Mouse (Mus musculus) spleen, embryonic (tissue): ENCODE data around the gene Rbms3.

Experiments
- CTCF ChIA-PET: fragments of 350-600 bp; sonication (Branson Sonifier 250); formaldehyde crosslinking; loops from one replicate; lab custom pipeline; 2022; lab: Charles Lee

Rbms3 gene

DNA sequence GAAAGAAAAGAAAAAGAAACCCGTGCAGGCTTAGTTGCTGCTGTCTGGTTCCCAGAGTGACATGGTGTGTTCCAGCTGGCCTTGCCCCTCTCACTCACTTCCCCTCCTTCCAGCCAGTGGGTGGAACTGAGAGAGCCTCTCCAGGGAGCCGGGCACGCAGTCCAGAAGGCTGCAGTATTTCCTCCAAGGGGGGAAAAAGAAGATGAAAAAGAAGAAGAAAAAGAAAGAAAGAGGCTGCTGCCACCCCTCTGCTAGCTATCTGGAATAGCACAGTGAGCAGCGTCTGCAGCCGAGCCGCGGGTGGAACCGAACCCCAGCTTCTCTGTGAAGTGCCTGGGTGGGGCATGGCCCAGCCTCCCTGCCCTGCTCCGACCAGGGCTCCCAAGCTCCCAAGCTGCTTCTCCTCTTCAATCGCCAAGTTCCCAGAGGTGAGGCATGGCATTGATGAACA lies 377.3 kb downstream of the Rbms3 start:
- CTCF ChIA-PET = no interaction called here

- CTCF ChIA-PET = interaction anchor here (0.6 kb wide), 1 partner anchor 9 kb away, joined by 6 read pairs; no protein-coding TSS in a partner anchor
Measured at GRCm38 (mm10) chr9:117251521-117252368, 378.0 kb downstream of the Rbms3 start.

GRCm38 (mm10) chr9:117250831-117251165 lies 378.9 kb downstream of the Rbms3 start:
- CTCF ChIA-PET = no interaction called here

- CTCF ChIA-PET = no interaction called here
Measured at GRCm38 (mm10) chr9:117250036-117250830, 379.5 kb downstream of the Rbms3 start.

- CTCF ChIA-PET = no interaction called here
Measured at GRCm38 (mm10) chr9:117247311-117247980, 382.3 kb downstream of the Rbms3 start.

DNA sequence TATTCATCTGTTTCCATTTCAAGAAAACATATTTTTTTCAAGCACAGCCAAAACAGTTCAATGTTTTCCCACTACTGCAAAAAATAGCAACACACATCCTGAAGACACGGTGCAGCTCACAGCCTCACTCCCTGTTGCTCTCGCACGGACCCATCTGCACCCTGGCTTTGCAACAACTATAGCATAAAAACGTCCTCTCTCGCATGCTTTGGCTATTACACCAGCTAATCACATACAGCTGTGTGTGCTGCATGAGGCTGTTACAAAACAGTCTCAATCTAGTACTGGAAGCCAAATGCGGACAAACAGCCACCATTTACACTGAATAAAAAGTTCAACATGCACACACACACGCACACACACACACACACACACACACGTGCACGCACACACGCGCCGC lies 383.5 kb downstream of the Rbms3 start:
- CTCF ChIA-PET = no interaction called here

- CTCF ChIA-PET = no interaction called here
Measured at GRCm38 (mm10) chr9:117243365-117243764, 386.3 kb downstream of the Rbms3 start.

GRCm38 (mm10) chr9:117234726-117235075 lies 395.0 kb downstream of the Rbms3 start:
- CTCF ChIA-PET = no interaction called here

GRCm38 (mm10) chr9:117234065-117234725 lies 395.5 kb downstream of the Rbms3 start:
- CTCF ChIA-PET = no interaction called here

DNA sequence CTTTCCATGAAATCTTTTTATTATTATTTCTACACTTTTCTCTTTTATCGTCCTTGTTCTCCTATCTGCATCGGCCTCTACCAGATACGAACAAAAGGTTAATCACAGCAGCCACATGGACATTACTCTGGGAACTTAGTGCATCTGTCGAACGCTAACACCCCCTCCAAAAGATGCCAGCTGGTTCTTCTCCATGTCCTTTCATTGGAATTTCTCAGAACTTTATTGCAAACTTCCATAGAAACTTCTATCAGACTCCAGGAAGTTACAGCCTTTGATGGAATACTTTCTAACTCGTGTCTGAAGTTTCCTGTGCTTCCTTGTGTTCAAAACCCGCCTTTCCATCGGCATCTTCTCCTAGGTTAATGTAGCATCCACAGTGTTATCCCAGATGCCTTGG lies 407.0 kb downstream of the Rbms3 start:
- CTCF ChIA-PET = interaction anchor here (0.5 kb wide), 1 partner anchor 166 kb away, joined by 7 read pairs; no protein-coding TSS in a partner anchor

GRCm38 (mm10) chr9:117221481-117221880 lies 408.2 kb downstream of the Rbms3 start:
- CTCF ChIA-PET = no interaction called here

- CTCF ChIA-PET = no interaction called here
Measured at GRCm38 (mm10) chr9:117216026-117216755, 413.5 kb downstream of the Rbms3 start.

GRCm38 (mm10) chr9:117212023-117212422 lies 417.7 kb downstream of the Rbms3 start:
- CTCF ChIA-PET = no interaction called here

- CTCF ChIA-PET = no interaction called here
Measured at GRCm38 (mm10) chr9:117210344-117210743, 419.4 kb downstream of the Rbms3 start.

GRCm38 (mm10) chr9:117205395-117205794 lies 424.3 kb downstream of the Rbms3 start:
- CTCF ChIA-PET = no interaction called here

DNA sequence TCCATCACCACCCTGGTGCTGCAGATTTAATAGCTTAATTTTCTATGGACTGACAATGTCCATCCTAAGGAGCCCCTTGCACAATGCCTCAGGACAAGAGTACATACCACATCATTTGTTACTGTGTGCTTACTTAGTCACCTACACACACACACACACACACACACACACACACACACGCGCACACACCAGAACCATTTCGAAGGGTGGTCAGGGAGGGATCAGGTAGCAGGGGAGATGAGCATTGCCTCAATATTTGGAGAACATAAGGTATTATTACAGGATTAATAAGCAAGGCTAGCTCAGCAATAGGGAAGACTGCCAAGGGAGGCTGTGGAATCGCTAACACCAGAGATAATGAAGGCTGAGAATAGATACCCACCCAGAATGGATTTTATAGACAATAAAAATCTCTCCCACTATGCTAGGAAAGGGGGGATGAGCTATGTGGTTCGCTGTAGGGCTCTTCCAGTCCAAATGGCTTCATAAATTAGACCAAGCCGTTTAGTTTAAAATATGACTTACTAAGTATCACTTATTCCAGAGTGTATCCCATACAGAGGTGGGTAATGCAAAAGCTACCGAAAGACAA lies 429.6 kb downstream of the Rbms3 start:
- CTCF ChIA-PET = no interaction called here

DNA sequence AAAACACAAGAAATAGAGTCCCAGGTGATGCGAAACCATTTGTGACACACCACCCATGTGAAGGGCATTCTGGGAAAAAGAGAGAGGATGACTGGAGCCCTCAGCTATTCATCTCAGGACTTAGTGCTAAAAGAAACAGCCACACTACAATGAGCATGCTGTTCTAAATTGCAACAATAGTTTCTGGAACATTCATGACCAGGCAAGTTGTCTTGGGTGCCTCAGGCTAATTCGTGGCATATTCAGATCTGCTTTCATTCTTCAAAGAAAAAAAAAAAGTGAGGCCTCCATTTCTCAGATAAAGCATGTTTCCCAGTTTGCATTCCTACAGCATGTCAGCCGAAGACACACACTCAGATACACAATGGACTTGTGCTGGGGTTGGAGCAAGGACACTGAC lies 432.2 kb downstream of the Rbms3 start:
- CTCF ChIA-PET = no interaction called here

DNA sequence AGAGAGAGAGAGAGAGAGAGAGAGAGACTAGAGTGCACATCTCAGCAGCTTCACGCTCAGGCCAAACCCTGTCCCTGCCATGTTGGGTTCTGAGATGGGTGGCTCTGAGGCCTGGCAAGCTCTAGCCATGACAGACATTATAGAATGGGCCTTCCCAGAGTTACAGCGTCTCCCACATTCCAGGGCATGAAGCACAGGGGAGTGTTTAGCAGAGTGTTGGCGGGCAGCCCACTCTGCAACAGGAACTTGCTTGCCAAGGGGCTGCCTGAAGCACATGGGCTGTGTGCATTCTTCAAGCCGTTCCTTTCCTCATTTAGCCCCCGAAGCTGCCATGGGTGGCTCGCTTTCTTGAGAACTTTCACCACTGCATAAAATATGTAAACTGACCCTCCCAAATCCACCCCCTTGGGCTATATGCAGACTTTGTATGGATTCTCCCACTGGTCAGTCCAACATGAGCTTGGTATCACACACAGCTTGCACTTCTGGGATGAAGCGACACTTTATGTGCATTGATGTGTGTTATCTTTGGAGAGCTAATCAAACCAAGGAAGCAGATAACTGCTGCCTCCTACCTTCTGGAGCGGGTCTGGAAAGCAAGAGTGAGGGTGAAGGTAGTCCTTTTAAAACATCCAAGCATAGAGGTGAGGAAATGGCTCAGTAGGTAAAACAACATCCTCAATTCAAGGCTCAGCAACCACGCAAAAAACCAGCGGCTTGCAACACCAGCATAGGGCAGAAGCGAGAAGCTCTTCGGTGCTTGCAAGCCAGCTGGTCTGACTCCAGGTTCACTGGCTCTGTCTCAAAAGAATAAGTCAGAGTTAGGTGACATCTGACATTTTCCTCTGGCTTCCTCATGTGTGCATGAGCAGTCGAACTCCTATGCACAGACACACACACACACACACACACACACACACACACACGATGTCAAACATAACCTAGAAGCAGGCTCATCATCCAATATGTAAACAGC lies 436.9 kb downstream of the Rbms3 start:
- CTCF ChIA-PET = no interaction called here

DNA sequence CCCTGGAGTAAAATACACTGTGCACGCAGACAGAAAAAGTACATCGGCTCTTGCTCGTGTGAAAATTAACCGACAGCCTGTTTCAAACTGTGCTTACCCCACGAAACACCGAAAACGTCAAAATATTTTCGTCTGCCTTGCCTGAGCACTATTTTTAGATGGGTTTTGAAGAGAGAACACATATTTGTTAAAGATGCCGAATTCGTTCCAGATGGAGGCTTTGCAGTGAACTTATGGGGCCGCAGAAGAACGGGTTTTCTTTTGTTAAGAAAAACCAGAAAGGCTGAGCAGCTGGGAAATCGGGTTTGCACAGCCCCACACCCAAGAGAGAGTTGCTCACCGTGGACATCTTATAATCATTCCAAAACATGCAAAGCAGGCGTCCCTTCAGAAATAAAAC lies 437.6 kb downstream of the Rbms3 start:
- CTCF ChIA-PET = no interaction called here
